Mouse (Mus musculus): Measurements from ENCODE around the gene Aldh3b3. TPM values are rescaled to one million over a fixed set of nuclear protein-coding genes. Genes with fewer than 3 reads are reported as not detected.

The Aldh3b3 gene
- polyA plus RNA-seq, 1 experiment: 1.2 TPM

- Histone ChIP-seq H3K36me3 (ENCODE audit: control insufficient read depth, insufficient read depth) (no peaks in the 10 kb centered on the region), H3K79me2 (ENCODE audit: control insufficient read depth, insufficient read depth) (no peaks in the 10 kb centered on the region), H3K4me3 (no peak overlapping the region), H3K27me3 (ENCODE audit: control insufficient read depth, insufficient read depth, insufficient read length) (no peaks in the 10 kb centered on the region), H3ac (ENCODE audit: control insufficient read depth, insufficient read length) (no peak overlapping the region), H3K4me2 (ENCODE audit: low read depth) (no peak overlapping the region)
- no peak for TF ChIP-seq SRF (IDR thresholded peaks at IDR 0.05; ENCODE audit: control insufficient read depth, insufficient read length, low read depth)
- TF ChIP-seq E2F4 (IDR thresholded peaks at IDR 0.05; ENCODE audit: insufficient read depth): no peak
- no peak for TF ChIP-seq CEBPB (IDR thresholded peaks at IDR 0.05; ENCODE audit: insufficient read depth, poor library complexity, severe bottlenecking)
- TF ChIP-seq MAX (IDR thresholded peaks at IDR 0.05; ENCODE audit: low read depth): no peak
- no peak for TF ChIP-seq POLR2A (IDR thresholded peaks at IDR 0.05; ENCODE audit: insufficient read length, low read depth)
- no peak for TF ChIP-seq TCF12 (IDR thresholded peaks at IDR 0.05; ENCODE audit: insufficient read depth, poor library complexity, severe bottlenecking)
- no peak for TF ChIP-seq POLR2AphosphoS2 (IDR thresholded peaks at IDR 0.05; ENCODE audit: insufficient read length, low read depth)
- TF ChIP-seq MYOD1 (IDR thresholded peaks at IDR 0.05; ENCODE audit: control insufficient read depth in 1 of 3, insufficient read length in 2 of 3, low read depth in 2 of 3): no peak
- no peak for TF ChIP-seq TCF3 (IDR thresholded peaks at IDR 0.05; ENCODE audit: insufficient read length, low read depth)
- TF ChIP-seq REST (IDR thresholded peaks at IDR 0.05; ENCODE audit: insufficient read depth, insufficient read length): no peak
- TF ChIP-seq USF1 (IDR thresholded peaks at IDR 0.05; ENCODE audit: low read depth): no peak
- no peak for TF ChIP-seq MYOG (IDR thresholded peaks at IDR 0.05; ENCODE audit: control insufficient read depth in 1 of 3, insufficient read depth in 1 of 3, insufficient read length in 2 of 3, low read depth in 2 of 3)
These were observed 8.1 kb upstream of the Aldh3b3 start for GRCm38 (mm10) chr19:3950331-3950730.

GRCm38 (mm10) chr19:3951461-3951860 lies 7.0 kb upstream of the Aldh3b3 start:
- Histone ChIP-seq H3K79me2 (ENCODE audit: control insufficient read depth, insufficient read depth) (no peaks in the 10 kb centered on the region), H3K36me3 (ENCODE audit: control insufficient read depth, insufficient read depth) (no peaks in the 10 kb centered on the region), H3K4me2 (ENCODE audit: low read depth) (no peak overlapping the region), H3ac (ENCODE audit: control insufficient read depth, insufficient read length) (no peak overlapping the region), H3K27me3 (ENCODE audit: control insufficient read depth, insufficient read depth, insufficient read length) (no peaks in the 10 kb centered on the region), H3K4me3 (no peak overlapping the region)
- TF ChIP-seq USF1 (IDR thresholded peaks at IDR 0.05; ENCODE audit: low read depth): no peak
- TF ChIP-seq MYOG (IDR thresholded peaks at IDR 0.05; ENCODE audit: control insufficient read depth in 1 of 3, insufficient read depth in 1 of 3, insufficient read length in 2 of 3, low read depth in 2 of 3): no peak
- TF ChIP-seq TCF3 (IDR thresholded peaks at IDR 0.05; ENCODE audit: insufficient read length, low read depth): no peak
- no peak for TF ChIP-seq MAX (IDR thresholded peaks at IDR 0.05; ENCODE audit: low read depth)
- no peak for TF ChIP-seq POLR2AphosphoS2 (IDR thresholded peaks at IDR 0.05; ENCODE audit: insufficient read length, low read depth)
- TF ChIP-seq REST (IDR thresholded peaks at IDR 0.05; ENCODE audit: insufficient read depth, insufficient read length): no peak
- TF ChIP-seq TCF12 (IDR thresholded peaks at IDR 0.05; ENCODE audit: insufficient read depth, poor library complexity, severe bottlenecking): no peak
- no peak for TF ChIP-seq SRF (IDR thresholded peaks at IDR 0.05; ENCODE audit: control insufficient read depth, insufficient read length, low read depth)
- no peak for TF ChIP-seq CEBPB (IDR thresholded peaks at IDR 0.05; ENCODE audit: insufficient read depth, poor library complexity, severe bottlenecking)
- TF ChIP-seq E2F4 (IDR thresholded peaks at IDR 0.05; ENCODE audit: insufficient read depth): no peak
- TF ChIP-seq MYOD1 (IDR thresholded peaks at IDR 0.05; ENCODE audit: control insufficient read depth in 1 of 3, insufficient read length in 2 of 3, low read depth in 2 of 3): no peak
- no peak for TF ChIP-seq POLR2A (IDR thresholded peaks at IDR 0.05; ENCODE audit: insufficient read length, low read depth)

GRCm38 (mm10) chr19:3952099-3952498 lies 6.3 kb upstream of the Aldh3b3 start:
- H3ac ChIP-seq (ENCODE audit: control insufficient read depth, insufficient read length): no peak overlapping the region
- no peaks in the 10 kb centered on the region for H3K79me2 ChIP-seq (ENCODE audit: control insufficient read depth, insufficient read depth)

GRCm38 (mm10) chr19:3955033-3955432 lies 3.4 kb upstream of the Aldh3b3 start:
- H3K27me3 ChIP-seq (ENCODE audit: control insufficient read depth, insufficient read depth, insufficient read length): no peaks in the 10 kb centered on the region

More at GRCm38 (mm10) chr19:3952099-3952498, 6.3 kb upstream of the Aldh3b3 start:
- no peak for TF ChIP-seq USF1 (IDR thresholded peaks at IDR 0.05; ENCODE audit: low read depth)
- TF ChIP-seq MYOG (IDR thresholded peaks at IDR 0.05; ENCODE audit: control insufficient read depth in 1 of 3, insufficient read depth in 1 of 3, insufficient read length in 2 of 3, low read depth in 2 of 3): no peak
- no peak for TF ChIP-seq TCF12 (IDR thresholded peaks at IDR 0.05; ENCODE audit: insufficient read depth, poor library complexity, severe bottlenecking)
- no peak for TF ChIP-seq CEBPB (IDR thresholded peaks at IDR 0.05; ENCODE audit: insufficient read depth, poor library complexity, severe bottlenecking)
- TF ChIP-seq TCF3 (IDR thresholded peaks at IDR 0.05; ENCODE audit: insufficient read length, low read depth): no peak
- TF ChIP-seq SRF (IDR thresholded peaks at IDR 0.05; ENCODE audit: control insufficient read depth, insufficient read length, low read depth): no peak
- TF ChIP-seq POLR2A (IDR thresholded peaks at IDR 0.05; ENCODE audit: insufficient read length, low read depth): no peak
- H3K36me3 ChIP-seq (ENCODE audit: control insufficient read depth, insufficient read depth): no peaks in the 10 kb centered on the region
- H3K4me2 ChIP-seq (ENCODE audit: low read depth): no peak overlapping the region
- H3K4me3 ChIP-seq: no peak overlapping the region
- no peaks in the 10 kb centered on the region for H3K27me3 ChIP-seq (ENCODE audit: control insufficient read depth, insufficient read depth, insufficient read length)

More at GRCm38 (mm10) chr19:3955033-3955432, 3.4 kb upstream of the Aldh3b3 start:
- H3ac ChIP-seq (ENCODE audit: control insufficient read depth, insufficient read length): no peak overlapping the region
- TF ChIP-seq MYOD1 (IDR thresholded peaks at IDR 0.05; ENCODE audit: control insufficient read depth in 1 of 3, insufficient read length in 2 of 3, low read depth in 2 of 3) (no peak), REST (IDR thresholded peaks at IDR 0.05; ENCODE audit: insufficient read depth, insufficient read length) (no peak), E2F4 (IDR thresholded peaks at IDR 0.05; ENCODE audit: insufficient read depth) (no peak), POLR2AphosphoS2 (IDR thresholded peaks at IDR 0.05; ENCODE audit: insufficient read length, low read depth) (no peak), TCF3 (IDR thresholded peaks at IDR 0.05; ENCODE audit: insufficient read length, low read depth) (no peak), MYOG (IDR thresholded peaks at IDR 0.05; ENCODE audit: control insufficient read depth in 1 of 3, insufficient read depth in 1 of 3, insufficient read length in 2 of 3, low read depth in 2 of 3) (no peak), CEBPB (IDR thresholded peaks at IDR 0.05; ENCODE audit: insufficient read depth, poor library complexity, severe bottlenecking) (no peak), TCF12 (IDR thresholded peaks at IDR 0.05; ENCODE audit: insufficient read depth, poor library complexity, severe bottlenecking) (no peak), MAX (IDR thresholded peaks at IDR 0.05; ENCODE audit: low read depth) (no peak), POLR2A (IDR thresholded peaks at IDR 0.05; ENCODE audit: insufficient read length, low read depth) (no peak), SRF (IDR thresholded peaks at IDR 0.05; ENCODE audit: control insufficient read depth, insufficient read length, low read depth) (no peak), USF1 (IDR thresholded peaks at IDR 0.05; ENCODE audit: low read depth) (no peak)
- no peaks in the 10 kb centered on the region for H3K79me2 ChIP-seq (ENCODE audit: control insufficient read depth, insufficient read depth)
- no peaks in the 10 kb centered on the region for H3K36me3 ChIP-seq (ENCODE audit: control insufficient read depth, insufficient read depth)
- H3K4me3 ChIP-seq: no peak overlapping the region
- no peak overlapping the region for H3K4me2 ChIP-seq (ENCODE audit: low read depth)

Data from myocyte (in vitro differentiated cells).